Mouse (Mus musculus) layer of hippocampus, adult 11-12 months (tissue): ENCODE data around the gene Gatad2a.

Experiments used
- DNase-seq: peaks from one replicate; pipeline ENCODE4 v3.0.0; 2022; ENCODE audit warnings: low spot score

Gene Gatad2a

DNA sequence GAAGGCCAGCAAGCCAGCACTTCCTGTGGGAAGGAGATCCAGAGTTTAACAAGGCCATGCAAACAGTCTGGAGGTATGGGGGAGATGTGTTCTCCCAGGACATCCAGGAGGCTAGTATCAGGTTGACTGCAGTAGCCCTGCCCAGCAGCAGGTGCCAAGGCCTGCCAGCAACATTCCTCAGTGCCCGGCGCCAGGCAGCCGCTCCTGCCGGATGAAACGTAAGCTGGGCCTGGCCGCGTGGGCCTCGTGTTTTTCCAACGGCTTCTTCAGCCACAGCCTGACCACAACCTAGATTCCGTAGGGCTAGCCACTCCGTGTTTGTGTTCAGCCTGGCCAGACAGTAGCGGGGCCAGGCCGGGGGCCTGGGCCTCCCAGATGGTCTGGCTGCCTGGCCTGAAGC, 121.5 kb downstream of the Gatad2a start:
- DNase-seq, result no peak

GRCm38 (mm10) chr8:69874155-69874554, 122.0 kb downstream of the Gatad2a start:
- DNase-seq, result peak; percentile 73

GRCm38 (mm10) chr8:69870907-69871306, 125.3 kb downstream of the Gatad2a start:
- DNase-seq, result no peak

DNA sequence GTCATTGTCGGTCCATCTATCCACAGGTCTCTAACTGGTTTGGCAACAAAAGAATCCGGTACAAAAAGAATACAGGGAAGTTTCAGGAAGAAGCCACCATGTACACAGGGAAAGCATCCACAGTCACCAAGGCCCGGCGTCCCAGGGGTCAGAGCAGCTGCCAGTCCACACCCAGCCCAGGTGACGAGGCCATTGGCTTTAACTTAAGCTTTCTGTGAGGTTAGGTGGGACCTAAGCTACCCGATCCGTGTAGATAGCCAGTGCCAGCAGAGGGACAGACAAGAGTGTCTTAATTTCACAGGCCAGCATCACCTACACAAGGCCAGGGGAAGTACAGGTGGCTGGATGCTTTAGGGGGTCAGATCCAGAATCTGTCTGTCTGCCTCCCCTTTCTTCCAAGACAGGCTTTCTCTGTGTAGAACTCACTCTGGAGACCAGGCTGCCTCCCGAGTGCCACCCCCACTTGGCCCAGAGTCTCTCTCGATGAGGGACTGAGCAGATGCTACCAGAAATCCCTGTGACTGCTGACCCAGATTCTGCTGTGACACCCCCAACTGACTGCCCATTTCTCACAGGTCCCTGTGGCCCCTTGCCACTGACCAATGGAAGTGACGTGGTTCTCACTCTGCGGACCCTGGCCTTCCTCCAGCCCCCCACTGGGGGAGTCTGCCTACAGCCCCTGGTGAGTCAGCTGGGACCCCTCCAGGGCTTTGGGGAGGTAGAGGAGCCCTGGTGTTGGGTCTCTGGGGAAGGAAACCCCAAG, 126.0 kb downstream of the Gatad2a start:
- no peak for DNase-seq

DNA sequence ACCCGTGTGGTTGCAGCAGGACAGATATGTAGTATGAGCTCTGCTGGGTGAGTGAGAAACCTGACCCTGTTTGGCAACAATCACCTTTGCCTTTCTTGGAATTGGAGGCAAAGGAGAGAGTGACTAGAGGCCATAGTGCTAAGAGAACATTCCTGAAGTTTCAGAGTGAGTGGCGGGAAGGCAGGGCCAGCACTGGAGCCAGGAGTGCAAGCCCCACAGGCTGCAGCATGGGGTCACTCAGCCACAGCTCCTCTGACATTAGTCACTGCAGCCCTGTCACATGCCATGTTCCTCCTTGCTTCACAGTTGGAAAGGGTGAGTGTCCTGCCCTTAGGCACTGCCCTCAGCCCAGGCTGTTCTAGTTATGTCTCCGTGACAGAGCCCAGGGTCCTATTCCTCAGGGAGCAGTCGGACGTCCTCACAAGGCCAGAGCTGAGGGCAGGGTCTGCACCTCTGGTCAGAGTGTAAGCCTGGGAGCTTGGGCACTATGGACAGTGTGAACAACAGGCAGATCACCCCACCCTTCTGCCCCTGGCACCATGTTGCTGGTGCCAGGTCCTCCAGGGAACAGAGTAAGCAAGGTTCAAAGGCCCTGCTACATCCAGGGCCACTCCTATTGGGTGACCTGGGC, 128.4 kb downstream of the Gatad2a start:
- no peak for DNase-seq

DNA sequence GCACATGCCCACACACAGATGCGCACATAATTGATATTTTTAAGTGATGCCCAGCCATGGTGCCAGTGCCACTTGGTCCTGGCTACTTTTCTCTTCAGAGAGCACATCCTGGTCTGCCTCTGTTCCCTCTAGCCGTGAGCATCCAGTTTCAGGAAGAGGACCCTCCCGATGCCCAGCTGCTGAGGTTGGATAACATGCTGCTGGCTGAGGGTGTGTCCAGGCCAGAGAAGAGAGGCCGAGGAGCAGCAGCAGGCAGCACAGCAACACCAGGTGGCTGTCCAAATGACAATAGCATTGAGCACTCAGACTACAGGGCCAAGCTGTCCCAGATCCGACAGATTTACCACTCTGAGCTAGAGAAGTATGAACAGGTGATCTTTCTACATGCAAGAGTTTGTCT, 132.0 kb downstream of the Gatad2a start:
- DNase-seq, result no peak

DNA sequence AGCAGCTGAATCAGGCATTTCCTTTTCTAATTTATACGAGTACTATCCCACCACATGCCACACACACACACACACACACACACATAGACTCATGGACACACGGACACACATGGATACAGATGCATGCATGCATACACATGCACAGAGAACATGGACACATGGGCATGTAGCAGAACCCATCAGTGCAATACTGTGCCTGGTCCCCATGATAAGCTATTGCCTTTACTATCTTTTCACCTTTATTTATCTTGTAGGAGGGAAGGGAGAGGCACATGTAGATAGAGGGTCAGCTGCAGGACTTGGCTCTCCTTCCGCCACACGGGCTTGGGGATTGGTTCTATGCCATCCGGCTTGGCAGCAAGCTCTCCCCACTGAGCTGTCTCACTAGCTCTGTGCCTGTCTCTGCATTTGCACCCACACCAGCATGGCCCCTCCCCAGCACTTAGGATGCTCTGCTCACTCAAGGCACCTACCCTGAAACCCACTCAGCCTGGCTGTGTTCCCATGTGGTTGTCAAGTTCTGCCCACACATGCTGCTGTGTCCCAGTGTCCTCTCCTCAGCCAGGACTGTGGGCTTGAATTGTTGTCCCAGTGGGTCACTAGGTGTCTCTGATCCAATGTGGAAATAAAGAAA, 132.7 kb downstream of the Gatad2a start:
- no peak for DNase-seq

- DNase-seq, result no peak
Measured at GRCm38 (mm10) chr8:69861251-69861650, 134.9 kb downstream of the Gatad2a start.

DNA sequence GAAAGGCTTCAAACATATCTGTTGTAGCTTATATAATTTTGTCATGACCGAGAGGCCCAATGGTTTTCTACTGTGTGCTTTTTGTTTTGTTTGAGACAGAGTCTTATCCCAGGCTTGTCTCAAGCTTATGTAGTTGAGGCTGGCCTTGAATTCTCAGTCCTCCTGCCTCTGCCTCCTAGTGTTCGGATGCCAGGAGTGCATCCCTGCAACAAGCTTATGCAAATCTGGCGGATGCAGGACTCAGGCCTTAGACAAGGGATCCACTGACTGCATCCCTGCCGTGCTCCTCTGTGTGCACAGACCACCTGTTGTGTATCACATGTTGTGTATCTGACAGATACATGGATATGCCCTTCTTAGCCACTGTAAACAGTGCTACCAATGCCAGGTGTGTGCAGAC, 135.4 kb downstream of the Gatad2a start:
- DNase-seq, result no peak
